Mouse (Mus musculus): Measurements from ENCODE around the gene St3gal6.

DNA sequence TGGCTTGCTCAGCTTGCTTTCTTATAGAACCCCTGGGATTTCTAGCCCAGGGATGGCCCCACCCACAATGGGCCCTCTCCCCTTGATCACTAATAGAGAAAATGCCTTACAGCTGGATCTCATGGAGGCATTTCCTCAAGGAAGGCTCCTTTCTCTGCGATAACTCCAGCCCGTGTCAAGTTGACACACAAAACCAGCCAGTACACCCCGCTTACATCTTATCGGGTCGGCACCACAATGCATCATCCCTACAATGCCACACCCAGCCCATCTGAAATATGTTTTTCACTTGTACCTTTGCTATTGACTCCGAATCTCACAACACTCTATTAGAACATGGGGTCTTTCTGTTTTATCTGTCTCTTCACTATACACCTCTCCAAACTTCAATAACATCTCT lies 3.6 kb downstream of the St3gal6 start:
- TF ChIP-seq MAX (IDR thresholded peaks at IDR 0.05) (no peak), USF1 (IDR thresholded peaks at IDR 0.05; ENCODE audit: low read depth) (no peak), CTCF (IDR thresholded peaks at IDR 0.05; ENCODE audit: control insufficient read depth, insufficient read depth, insufficient read length) (no peak)
